Mouse (Mus musculus) adrenal gland, postnatal 36 days (tissue): ENCODE measurements around the gene Mars. TPM values are rescaled to one million over a fixed set of nuclear protein-coding genes. Genes with fewer than 3 reads are reported as not detected.

ENCODE experiments used
- DNase-seq, 2 experiments: peaks; one replicate each; pipeline ENCODE4 v3.0.0; 2021; ENCODE audit warnings: mixed read lengths in 1 of 2
- long read RNA-seq, 2 experiments: library from polyadenylated mRNA; stranded (forward); transcript quantifications; one replicate each; pipeline ENCODE4 v2.0.0; 2021; ENCODE audit warnings: borderline sequencing depth in 2 of 2
- total RNA-seq, 2 experiments: library from RNA; stranded (reverse); gene quantifications; 2 replicates each; pipeline ENCODE4 v1.2.3; 2021

Mars gene
- 100 to 1,000 TPM; 102 to 123 TPM for total RNA-seq
- long read RNA-seq, experiment 1, transcript Mars-206 (22 exons, 2,962 nt) = minor isoform, 25 of 262 reads
- long read RNA-seq, experiment 1, transcript Mars-201 (21 exons, 2,939 nt) = major isoform, 196 of 262 reads
- long read RNA-seq, experiment 1, partial matches to known transcripts = 24 of 262 reads
- long read RNA-seq, experiment 1, other reads (novel, unspliced or antisense) = 14 of 262 reads
- long read RNA-seq, experiment 2, transcript Mars-201 (21 exons, 2,939 nt) = major isoform, 30 of 42 reads
- long read RNA-seq, experiment 2, transcript Mars-206 (22 exons, 2,962 nt) = minor isoform, 7 of 42 reads
- long read RNA-seq, experiment 2, partial matches to known transcripts = 3 of 42 reads
- long read RNA-seq, experiment 2, other reads (novel, unspliced or antisense) = 0 of 42 reads

DNA sequence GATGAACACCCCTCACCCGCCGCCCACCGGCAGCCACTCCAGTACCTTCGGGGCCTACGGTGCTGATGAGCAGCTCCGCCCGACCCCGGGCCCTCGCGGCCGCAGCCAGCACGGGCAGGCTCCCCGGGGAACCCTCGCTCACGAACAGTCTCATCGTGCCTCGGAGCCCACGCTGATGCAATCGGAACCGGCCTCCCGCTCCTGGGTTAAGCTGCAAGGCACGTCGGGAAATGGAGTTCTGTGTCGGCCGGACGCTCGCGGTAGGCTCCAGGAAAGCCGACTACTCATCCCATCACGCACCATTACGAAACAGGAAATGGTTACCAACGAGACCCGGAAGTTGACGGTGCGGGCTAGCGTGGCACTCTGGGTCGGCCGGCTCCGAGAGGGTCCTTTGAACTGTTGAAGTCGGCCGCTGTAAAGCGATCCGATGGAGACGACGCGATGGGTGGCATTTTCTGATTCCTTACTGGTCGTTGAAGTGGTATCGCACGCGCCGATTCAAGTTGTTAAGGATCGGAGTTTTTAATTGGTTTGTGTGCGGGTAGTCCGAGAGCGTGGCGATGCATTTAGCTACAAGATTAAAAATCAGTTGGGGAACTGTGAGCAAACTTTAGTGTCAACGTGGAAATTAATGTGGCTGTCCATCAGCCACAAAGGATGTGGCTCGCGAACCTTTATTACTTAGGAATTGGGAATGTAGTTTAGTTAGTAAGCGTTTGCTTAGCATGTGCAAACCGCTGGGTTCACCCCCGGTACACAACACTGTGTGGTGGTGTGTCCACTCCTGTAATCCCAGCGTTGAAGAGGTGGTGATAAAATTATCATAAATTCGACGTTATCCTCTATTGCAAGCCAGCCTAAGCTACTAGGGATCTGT, at the start of gene Mars:
Gene Mars (minus strand): TSS at position 311 of the 880 bp plus-strand sequence.
- DNase-seq = peak; percentile 95 to 96

DNA sequence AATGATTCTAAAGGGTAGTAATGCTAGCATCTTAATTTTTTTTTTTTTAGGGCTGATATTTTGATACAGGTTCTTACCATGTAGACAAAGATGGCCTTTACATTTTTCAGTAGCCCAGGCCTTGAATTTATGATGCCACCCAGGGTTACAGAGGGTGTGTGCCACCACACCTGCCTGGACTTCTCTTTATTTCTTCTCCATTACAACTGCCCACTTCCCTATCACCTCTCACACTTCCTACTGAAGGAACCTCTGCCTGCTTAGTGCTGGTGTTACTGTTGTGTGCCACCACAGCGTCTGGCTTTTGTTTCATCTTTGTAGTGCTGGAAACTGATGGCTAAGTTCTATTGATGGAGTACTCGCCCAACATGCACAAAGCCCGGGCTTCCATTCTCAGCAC, 49.1 kb upstream of the Mars start:
- no peak for DNase-seq

DNA sequence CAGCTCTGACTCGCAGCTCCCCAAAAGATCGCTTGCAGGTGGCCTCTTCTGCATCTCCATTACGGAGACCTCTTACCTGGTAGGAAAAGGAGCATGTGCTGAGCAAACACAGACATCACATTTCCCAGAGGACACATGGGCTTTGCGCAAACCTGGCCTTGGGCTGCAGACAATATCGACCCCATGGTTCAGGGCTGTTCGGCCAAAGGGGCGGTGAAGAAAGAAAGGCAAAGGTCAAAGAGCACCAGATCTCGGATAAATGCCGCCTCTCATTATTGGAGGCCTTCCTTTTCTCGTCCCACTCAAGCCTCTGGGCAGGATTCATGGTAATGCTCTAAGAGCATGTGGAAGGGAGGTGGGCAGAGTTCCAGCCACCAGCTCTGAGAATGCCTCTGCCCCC, 43.8 kb upstream of the Mars start:
- DNase-seq = no peak

DNA sequence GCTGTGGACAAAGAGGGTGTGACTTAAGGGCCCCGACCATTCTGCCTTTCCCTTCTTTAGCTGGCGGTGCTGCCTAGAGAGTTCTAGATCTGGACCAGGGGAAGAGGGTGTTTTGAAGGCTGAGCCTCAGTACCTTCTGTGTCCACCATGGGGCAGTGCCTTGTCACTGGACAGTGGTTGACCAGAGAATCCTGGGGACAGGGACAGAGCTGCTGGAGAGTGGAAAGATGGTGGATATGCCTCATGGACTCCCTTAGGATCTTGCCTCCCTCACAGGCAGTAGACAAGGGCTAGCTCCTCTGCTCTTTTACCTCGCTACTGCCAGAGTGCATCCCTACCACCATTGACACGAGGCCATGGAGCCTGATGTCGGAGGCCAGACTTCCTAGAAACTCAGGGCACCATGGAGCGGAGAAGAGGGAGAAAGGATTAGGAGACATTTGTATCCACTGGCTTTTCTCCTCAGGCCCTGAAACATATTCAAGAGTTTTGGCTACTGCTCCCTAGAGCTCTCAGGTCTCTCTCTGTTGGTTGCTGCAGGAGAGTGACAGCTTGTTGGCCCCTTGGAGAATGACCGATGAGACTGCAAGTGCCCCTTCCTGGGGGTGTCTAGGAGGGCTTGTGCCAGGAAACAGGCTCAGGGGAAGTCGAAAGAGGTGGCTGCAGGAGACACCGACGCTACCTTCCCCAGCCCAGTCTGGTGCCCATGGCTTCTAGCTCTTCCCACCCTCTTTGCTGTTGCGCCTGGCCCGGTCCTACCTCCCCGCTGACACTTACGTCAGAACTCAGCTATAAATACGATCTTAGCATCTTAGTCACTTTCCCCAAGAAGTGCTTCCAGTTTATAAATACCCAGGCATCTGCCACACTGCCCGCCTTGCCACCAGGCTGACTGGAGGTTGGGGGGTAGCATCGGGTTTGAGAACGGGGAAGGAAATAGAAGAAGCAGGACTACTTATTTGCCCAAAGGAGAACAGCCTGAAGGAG, 42.6 kb upstream of the Mars start, which contains the start of gene Inhbe:
Gene Inhbe (minus strand): TSS at position 503 of the 987 bp plus-strand sequence.
- DNase-seq = peak; percentile 46 to 53

DNA sequence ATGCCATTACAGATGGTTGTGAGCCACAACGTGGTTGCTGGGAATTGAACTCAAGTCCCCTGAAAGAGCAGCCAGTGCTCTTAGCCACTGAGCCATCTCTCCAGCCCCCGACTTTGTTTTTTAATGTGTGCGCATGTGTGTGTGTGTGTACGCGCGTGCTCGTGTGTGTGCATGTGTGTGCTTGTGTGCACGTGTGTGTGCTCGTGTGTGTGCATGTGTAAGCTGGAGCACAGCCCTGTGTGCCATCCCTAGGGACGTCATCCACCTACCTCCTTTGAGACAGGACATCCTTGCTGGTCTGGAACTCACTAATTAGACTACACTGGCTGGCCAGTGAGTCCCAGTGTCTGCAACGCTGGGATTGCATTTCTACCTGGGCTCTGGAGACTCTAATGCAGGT, 41.2 kb upstream of the Mars start:
- DNase-seq = no peak

DNA sequence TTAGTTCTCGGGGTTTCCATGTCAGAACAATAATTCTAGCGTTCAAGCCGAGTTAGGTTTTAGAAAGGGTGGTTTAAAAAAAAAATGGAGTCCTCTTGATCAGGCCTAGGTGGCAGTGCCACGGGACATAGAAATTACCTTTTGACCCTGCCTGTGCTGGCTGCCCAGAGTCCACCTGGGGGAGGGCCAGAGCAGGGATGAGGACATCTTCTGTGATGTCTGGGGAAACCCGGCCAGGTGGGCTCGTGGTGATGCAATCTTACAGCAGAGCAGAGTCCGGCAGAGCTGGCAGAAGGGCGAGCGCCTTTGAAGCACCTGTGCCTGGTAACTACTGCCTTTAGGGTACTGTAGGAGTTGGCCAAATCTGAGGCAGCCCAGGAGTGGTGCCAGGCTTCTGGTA, 40.6 kb upstream of the Mars start:
- peak in 1 of 2 experiments; percentile 28 for DNase-seq

DNA sequence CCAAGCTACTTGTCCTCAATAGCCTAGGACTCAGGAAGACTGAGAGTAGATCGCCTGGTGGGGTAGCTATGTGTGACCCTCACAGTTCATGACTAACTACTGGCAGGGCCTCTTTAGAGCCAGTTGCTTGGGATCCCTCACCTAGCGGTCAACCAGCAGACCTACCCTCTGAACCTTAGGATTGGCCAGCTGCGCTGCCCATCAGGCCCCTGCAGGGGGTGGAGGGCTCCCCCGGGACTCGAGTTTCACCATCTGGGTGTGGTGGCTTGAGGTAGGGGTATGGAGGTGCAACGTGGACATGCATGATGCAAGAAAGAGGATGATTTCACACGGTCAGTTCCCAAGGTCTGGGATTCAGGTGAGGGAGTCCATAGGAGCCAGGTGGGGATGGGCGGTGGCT, 40.1 kb upstream of the Mars start:
- DNase-seq = no peak

DNA sequence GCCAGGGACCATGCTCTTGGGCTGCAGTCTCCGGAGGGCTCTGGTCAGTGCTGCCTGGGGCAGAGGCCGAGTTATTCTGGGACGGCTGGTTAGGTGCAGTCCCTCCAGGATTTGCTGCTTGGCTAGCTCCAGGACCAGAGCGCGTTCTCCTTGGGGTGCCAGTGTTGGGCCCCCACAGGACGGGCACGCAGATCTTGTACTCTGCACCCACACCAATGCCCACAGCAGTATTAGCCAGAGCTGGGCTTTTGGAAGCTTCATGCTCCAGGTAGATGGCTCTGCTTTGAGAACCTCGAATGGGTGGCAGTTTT, 39.7 kb upstream of the Mars start:
- DNase-seq = no peak

DNA sequence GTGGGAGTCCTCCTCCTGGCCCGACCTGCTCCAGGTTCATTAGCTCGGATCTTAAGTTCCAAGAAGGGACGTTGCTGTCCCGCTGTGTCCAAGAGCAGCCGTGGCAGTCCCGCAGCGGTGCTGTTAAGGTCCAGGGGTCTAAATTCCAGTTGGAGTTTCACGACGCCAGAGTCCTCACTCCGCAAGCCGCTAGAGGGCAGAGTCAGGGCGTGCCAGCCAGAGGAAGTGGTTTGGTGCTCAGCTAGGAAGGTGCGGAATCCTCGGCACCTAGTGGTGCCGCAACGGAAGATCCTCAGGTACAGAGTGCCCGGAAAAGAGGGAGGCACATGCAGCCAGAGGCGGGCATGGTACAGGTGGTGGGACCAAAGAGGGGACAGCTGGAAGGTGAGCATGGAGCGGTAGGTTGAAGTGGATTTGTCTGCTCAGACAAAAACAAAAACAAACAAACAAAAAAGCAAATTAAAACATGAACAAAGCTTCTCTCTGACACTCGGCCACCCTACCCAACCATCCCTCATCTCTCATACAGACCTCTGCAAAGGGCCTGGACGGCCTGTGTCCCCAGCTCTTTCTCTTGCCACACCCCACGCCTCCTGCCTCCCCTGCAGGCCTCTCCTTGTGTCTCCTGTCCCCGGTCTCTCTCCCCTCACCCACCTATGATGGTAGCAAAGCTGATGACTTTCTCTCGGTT, 39.2 kb upstream of the Mars start:
- DNase-seq = peak; percentile 73 to 74

DNA sequence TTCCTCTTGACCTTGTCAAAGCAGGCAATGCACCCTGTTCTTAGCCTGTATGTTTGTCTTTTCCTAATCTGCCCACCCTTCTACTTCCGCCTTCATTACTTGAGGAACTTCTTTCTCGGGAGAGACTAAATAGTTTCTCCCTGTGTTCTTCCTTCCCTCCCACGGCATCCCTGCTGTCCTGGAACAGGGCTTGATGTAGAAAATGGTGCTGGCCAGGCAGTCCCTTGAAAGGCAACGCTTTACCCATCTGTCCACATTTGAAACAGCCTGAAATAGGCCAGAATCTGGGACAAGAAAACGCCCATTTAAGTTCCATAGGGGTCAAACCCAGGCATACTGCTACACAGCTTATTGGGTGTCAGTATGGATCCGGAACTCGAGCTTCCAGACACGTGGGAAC, 38.2 kb upstream of the Mars start:
- DNase-seq = no peak

DNA sequence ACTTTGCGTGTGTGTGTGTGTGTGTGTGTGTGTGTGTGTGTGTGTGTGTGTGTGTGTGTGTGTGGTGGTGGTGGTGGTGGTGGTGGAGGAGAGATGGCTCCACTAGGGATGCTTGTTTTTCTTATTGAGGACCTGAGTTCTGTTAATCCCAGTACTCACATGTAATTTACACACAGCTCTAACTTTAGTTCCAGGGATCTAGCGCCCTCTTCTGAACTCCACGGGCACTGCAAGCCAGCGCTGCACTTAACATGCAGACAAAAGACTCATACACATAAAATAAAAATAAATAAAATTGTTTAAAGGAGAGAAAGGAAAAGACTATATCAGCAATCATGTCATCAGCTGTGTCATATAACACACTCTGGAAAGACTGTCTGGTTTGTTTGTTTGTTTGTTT, 37.4 kb upstream of the Mars start:
- DNase-seq = no peak

DNA sequence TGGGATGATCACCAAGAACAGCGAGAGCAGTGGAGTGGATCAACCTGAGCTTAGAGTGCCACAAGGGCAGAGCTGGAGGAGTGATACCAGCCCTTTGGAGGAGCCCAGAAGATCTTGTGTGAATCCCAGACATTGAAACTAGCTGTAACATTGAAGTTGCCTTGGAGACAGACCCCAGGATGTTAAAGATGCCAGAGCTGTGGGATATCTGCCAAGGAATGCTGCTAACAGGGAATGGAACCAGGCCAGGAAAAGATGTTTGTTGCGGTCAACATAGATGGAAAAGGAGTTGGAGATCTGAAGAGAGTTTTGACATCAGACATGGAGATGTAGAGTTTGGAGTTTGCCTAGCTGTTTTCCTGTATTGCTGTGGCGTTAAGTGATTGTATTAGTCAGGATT, 34.6 kb upstream of the Mars start:
- DNase-seq = no peak

DNA sequence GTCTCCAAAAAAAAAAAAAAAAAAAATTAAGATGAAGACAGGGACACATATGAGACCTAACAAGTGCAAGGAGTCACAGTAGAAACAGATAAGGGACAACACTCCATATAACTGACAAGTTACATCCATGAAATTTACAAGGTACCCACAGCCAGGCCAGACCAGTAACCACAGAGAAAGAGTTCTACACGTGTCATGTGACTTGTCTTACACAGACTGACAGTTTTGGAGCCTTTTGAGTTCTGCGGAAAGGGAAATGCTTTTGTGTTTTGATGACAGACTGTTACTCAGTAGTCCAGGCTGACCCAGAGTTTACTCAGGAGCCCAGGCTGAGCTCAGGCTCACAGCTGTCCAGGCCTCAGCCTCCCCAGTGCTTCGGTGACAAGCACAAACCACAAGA, 31.4 kb upstream of the Mars start:
- DNase-seq = no peak

DNA sequence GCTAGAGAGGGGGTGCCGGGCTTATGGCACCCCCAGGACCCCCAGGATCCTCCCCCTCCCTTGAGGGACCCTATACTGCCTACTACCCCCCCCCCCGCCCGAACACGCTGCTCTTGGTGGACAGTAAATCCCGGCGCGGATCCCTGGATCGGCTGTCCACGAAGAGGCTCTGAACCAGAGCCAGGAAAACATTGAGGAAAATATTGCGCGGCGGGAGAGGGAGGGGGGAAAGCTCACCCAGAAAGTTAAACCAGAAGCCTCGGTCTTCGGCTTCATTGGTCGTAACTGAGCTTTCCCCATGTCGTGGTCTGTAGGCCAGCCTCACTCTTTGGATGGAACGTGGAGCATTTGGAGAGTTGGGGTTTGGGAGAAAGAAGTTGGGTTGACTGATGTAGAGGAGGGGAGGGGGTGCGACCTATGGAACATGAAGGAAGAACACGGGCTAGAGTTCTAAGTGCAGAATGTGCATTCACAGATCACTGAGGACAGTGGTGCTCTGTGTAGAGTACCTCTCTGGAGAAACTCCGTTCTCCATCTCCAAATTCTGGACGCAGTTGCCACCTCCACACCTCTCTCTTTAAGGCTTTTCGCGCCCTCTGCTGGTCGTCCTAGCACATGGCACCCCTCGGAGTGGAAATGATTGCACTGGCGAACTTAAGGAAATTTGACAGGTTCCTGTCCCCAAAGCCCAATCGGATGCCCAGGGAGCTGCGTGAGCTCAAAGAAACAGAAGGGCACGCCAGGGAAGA, 30.5 kb upstream of the Mars start, which contains the start of gene Gli1:
Gene Gli1 (minus strand): TSS at position 84 of the 749 bp plus-strand sequence.
- DNase-seq = peak; percentile 88 to 90

DNA sequence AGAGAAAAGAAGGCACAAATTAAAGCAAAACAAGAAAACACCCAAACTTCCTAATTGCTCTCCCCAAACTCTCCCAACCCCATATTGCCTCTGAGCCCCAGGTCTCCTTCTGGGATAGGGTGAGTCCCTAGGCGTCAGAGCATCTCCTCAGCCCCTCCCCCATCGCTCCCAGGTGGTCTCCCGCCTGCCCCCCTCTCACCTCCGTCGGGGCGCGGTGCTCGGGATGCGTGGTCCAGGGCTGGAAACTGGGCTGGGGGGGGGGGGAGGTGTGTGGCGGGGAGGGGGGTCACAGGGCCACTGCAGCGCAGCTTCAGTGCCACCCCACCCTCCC, 29.7 kb upstream of the Mars start:
- no peak for DNase-seq

DNA sequence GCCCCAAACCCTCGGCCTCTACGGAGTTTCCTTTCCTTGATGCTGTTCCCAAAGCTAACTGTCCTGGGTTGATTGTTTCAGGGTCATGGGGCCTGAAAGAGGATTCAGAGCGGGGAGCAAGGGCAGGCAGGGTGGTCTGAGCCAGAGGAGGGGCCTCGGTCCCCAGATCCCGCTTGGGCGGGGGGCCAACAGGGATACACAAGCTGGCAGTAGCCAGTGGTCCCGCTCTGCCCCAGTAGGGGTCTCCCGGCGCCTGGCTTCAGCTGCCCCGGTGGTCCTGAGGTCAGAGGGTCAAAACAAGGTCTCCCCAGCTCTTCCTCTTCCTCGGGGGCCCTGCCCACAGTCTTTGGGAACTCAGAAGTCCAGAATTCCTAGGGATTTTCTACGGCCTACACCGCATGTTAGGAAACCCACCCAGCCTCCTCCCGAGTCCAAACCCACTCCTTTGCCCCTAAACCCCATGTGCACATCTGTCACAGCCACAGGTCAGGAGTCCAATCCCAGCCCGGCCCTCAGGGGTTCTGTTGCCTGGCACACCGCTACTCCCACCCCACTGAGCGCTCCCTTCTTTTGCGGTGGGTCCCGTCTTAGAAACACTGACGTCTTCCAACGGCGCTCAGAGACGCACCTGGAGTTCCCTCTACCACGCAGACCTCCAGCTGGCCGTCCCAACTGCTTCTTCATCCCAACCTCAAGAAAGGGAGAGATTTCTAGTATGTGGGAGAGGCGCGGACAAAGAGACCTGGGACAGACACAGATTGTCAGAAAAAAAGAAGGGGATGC, 29.2 kb upstream of the Mars start:
- DNase-seq = no peak

DNA sequence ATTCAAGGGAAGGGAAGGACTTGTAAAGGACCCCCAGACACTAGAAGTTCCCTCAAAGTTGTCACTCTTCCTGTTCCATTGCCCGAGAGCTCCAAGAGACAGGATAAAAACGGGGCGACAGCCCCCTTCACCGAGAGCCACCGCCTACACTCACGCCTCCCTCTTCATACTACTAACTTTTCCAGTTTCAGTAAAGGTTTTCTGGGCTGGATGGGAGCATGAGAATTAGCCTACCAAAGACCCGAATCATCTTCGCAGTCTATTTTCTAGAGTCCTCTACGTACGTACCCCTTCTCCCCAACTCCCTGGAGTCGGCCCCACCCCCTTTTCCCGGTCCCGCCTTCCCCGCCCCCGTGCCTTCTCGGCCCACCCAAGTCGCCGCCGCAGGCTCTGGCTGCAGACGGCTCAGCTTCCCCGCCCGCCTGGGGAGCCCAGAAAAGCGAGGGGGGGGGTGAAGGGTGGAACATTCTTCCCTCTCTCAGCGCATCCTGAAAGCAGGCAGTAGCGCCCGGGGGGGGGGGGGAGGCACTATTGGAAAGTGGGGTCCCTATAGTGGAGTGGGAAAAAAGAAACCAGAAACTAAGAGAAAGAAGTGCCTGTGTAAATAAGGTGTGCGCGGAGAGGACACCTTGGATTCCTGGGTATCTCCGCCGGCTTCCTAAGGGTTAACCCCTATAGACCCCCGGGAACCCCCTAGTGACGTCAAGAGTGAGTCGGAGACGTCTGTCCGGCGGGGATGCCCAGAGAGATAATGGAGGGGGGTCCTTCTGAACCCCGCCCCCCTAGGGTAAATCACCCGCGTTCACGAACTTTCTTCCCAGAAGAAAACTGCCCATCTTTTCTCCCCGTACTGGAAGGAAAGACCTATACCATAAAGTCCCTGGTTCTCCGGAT, 28.3 kb upstream of the Mars start:
- DNase-seq = peak; percentile 48 to 67

DNA sequence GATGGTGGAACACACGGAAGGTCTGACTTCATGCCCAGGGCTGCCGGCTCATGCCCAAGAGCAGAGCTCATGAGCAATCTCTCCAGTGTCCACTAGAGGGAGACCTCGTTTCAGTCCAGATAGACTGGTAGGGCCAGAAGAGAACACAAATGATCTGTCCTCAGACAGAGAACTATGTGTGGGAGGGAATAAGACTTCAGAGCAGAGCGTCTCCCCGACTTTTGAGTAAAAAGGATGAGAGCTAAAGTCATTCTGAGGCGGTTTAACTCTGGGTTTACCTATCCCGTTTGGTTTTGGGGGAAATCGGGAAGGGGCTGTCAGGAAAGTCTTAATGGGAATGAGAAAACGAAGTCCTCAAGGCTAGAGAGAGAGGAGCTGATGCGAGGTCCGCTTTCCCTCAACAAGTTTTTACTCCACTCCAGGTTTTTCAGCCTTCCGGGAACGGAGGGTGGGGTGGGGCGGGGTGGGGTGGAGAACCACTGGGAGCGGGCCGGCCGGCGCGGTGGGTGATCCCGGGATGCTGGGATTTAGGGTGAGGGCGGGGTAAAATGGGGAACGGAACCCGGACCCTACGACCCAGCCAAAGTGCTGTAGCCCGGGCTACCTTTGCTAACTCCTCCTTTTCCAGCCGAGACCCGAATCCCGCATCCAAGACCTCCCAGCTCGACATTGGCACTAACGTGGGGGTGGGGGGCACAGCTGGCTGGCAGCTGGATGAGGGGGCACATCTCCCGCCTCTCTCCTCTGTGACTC, 27.5 kb upstream of the Mars start:
- DNase-seq = peak; percentile 82 to 87
